Mouse (Mus musculus) activated CD4-positive, CD25-positive, alpha-beta regulatory T cell, adult 4 months (primary cell): Measurements from ENCODE around the gene Col4a6. TPM values are rescaled to one million over a fixed set of nuclear protein-coding genes. Genes with fewer than 3 reads are reported as not detected.
A peak's percentile ranks its signal among the peaks of the same experiment; 100 is the strongest.

Experiments
- ATAC-seq: one replicate; pipeline ENCODE4 v1.8.0; 2017
- polyA plus RNA-seq, 2 experiments: library from polyadenylated mRNA; unstranded; fragments of 100-300 nt; shearing (Covaris generic); gene quantifications; one replicate each; pipeline ENCODE4 v1.2.1; 2017

Gene Col4a6
- polyA plus RNA-seq, 2 experiments from 2014 or later, result not detected

- ATAC-seq, result no peak
Measured at GRCm38 (mm10) chrX:141249636-141250035, 224.2 kb downstream of the Col4a6 start.

GRCm38 (mm10) chrX:141236564-141237333 is 237.1 kb downstream of the Col4a6 start:
- ATAC-seq, result no peak

GRCm38 (mm10) chrX:141228169-141228568 is 245.7 kb downstream of the Col4a6 start:
- no peak for ATAC-seq

GRCm38 (mm10) chrX:141212802-141213201 is 261.1 kb downstream of the Col4a6 start:
- ATAC-seq, result no peak

- no peak for ATAC-seq
Measured at GRCm38 (mm10) chrX:141198993-141199392, 274.9 kb downstream of the Col4a6 start.

- no peak for ATAC-seq
Measured at GRCm38 (mm10) chrX:141195036-141195435, 278.8 kb downstream of the Col4a6 start.

GRCm38 (mm10) chrX:141175353-141175752 is 298.5 kb downstream of the Col4a6 start:
- no peak for ATAC-seq

- no peak for ATAC-seq
Measured at GRCm38 (mm10) chrX:141165067-141165466, 308.8 kb downstream of the Col4a6 start.

GRCm38 (mm10) chrX:141160371-141160770 is 313.5 kb downstream of the Col4a6 start:
- no peak for ATAC-seq

GRCm38 (mm10) chrX:141158160-141158559 is 315.7 kb downstream of the Col4a6 start:
- no peak for ATAC-seq

GRCm38 (mm10) chrX:141157626-141158025 is 316.2 kb downstream of the Col4a6 start:
- ATAC-seq, result no peak

GRCm38 (mm10) chrX:141156696-141157095 is 317.2 kb downstream of the Col4a6 start:
- peak; percentile 28 for ATAC-seq

- ATAC-seq, result no peak
Measured at GRCm38 (mm10) chrX:141151182-141151581, 322.7 kb downstream of the Col4a6 start.

GRCm38 (mm10) chrX:141150290-141150689 is 323.6 kb downstream of the Col4a6 start:
- no peak for ATAC-seq

- no peak for ATAC-seq
Measured at GRCm38 (mm10) chrX:141149705-141150104, 324.2 kb downstream of the Col4a6 start.

Other genes with a start within 250 kb of the Col4a6 start
- not detected for gene Col4a5, start 1.3 kb upstream of the Col4a6 start, polyA plus RNA-seq